Mouse (Mus musculus) liver, adult 2 months (tissue): Measurements from ENCODE around the gene Tdrd9. TPM values are rescaled to one million over a fixed set of nuclear protein-coding genes. Genes with fewer than 3 reads are reported as not detected.

Experiments
- DNase-seq: peaks from one replicate; pipeline ENCODE4 v3.0.0-alpha.2; 2011; ENCODE audit warnings: low read depth, low spot score; ENCODE audit errors: extremely low read depth
- H3K27ac ChIP-seq: fragments of 200-500 bp; replicated peaks from 2 replicates; pipeline ENCODE4 v1.5.1; 2012; ENCODE audit warnings: low read depth, mild to moderate bottlenecking, control low read depth, inconsistent platforms, low read length; ENCODE audit not compliant: insufficient read depth
- H3K27me3 ChIP-seq: fragments of 200-500 bp; 2 replicates; pipeline ENCODE4 v1.6.1; 2012; ENCODE audit warnings: mild to moderate bottlenecking, moderate library complexity, low read length, inconsistent platforms; ENCODE audit not compliant: control insufficient read depth, insufficient read depth
- H3K36me3 ChIP-seq: fragments of 200-500 bp; 2 replicates; pipeline ENCODE4 v1.6.1; 2012; ENCODE audit warnings: low read length, inconsistent platforms; ENCODE audit not compliant: control insufficient read depth, insufficient read depth
- H3K4me1 ChIP-seq: fragments of 200-500 bp; 2 replicates; pipeline ENCODE4 v1.6.1; 2011; ENCODE audit warnings: low read length; ENCODE audit not compliant: control insufficient read depth, insufficient read depth
- H3K4me3 ChIP-seq: fragments of 200-500 bp; 2 replicates; pipeline ENCODE4 v1.5.1; 2011; ENCODE audit warnings: low read depth, mild to moderate bottlenecking, control low read depth, low read length, moderate library complexity; ENCODE audit not compliant: insufficient read depth
- H3K79me2 ChIP-seq: fragments of 200-500 bp; 2 replicates; pipeline ENCODE4 v1.6.1; 2012; ENCODE audit warnings: inconsistent platforms, mild to moderate bottlenecking, low read length, moderate library complexity; ENCODE audit not compliant: control insufficient read depth, insufficient read depth
- H3K9ac ChIP-seq: fragments of 200-500 bp; 2 replicates; pipeline ENCODE4 v1.6.1; 2012; ENCODE audit warnings: low read depth, mild to moderate bottlenecking, control low read depth, inconsistent platforms, low read length
- CTCF ChIP-seq: fragments of 200-500 bp; IDR thresholded peaks from 2 replicates; pipeline ENCODE4 v1.5.1; 2011; ENCODE audit warnings: low read depth, low read length, control low read depth
- POLR2A ChIP-seq: fragments of 200-500 bp; IDR thresholded peaks from 2 replicates; pipeline ENCODE4 v1.6.1; 2011; ENCODE audit warnings: low read length, control low read depth; ENCODE audit not compliant: insufficient read depth; ENCODE audit errors: extremely low read depth
- WGBS: fragments of 180-500 bp; shearing (Covaris S2); methylation state at CpG from one replicate; pipeline ENCODE4 v1.1.7; 2018; 5-methylcytosine and 5-hydroxymethylcytosine counted together
- polyA plus RNA-seq: library from polyadenylated mRNA; depleted of rRNA; stranded (reverse); fragments of >200 nt; gene quantifications from 2 replicates; pipeline ENCODE4 v1.2.3, GENCODE M21; 2012
- total RNA-seq: library from RNA; depleted of rRNA; stranded (reverse); fragments of >200 nt; gene quantifications from 2 replicates; pipeline ENCODE4 v1.2.3, GENCODE M21; 2014

Gene Tdrd9
- total and polyA plus RNA-seq, 2 experiments = not detected

DNA sequence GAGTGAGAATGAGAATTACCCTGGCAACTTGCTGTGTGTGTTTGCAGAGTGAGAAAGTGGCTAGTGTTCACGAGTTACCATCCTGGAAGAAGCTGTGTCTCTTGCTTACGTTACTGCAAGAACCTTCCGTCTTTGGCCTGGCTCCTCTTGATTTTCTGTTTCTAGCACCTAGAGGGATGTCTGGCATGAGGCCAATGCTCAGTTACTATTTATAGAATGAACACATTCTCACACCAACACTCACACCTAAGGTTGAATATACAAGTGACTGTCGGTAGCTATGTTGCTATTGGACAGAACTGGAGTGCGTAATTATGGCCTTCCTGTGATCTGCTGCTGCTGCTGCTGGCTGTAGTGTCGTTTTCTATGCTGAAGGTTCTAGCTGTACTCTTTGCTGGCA lies 5.8 kb downstream of the Tdrd9 start:
- TF ChIP-seq CTCF = no peak
- no peak for TF ChIP-seq POLR2A
- no peaks in the 10 kb centered on the region for H3K4me1 ChIP-seq
- H3K4me3 ChIP-seq = no peak overlapping the region
- no peak overlapping the region for H3K27ac ChIP-seq
- H3K27me3 ChIP-seq = no peaks in the 10 kb centered on the region; the same call in 1 of the 2 replicates
- WGBS = 80% methylated on average over 6 of the region's 6 CpGs
- H3K36me3 ChIP-seq = no peaks in the 10 kb centered on the region
- no peak overlapping the region for H3K9ac ChIP-seq
- DNase-seq = no peak
- H3K79me2 ChIP-seq = no peaks in the 10 kb centered on the region

DNA sequence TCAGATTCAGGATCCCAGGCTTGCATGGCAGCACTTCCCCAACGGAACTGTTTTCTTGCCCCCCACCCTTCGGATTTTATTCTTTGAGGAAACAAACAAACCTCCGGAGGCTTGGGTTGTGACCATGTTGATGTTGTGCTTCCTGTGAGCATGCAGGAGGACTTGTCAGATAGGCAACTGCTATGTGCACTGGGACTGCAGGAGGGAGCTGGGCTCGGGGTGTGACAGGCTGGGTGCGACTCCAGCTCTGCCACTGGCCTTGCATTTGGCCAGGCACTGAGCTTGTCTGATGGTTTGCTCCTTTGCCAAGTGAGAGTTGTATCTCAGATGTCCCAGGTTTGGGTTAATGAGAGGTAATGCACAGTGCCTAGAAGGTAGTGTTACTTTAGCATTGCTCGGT lies 6.9 kb downstream of the Tdrd9 start:
- 74% methylated on average over 6 of the region's 6 CpGs for WGBS
- Histone ChIP-seq H3K27me3 (no peaks in the 10 kb centered on the region; the same call in 1 of the 2 replicates), H3K27ac (no peak overlapping the region), H3K4me1 (no peaks in the 10 kb centered on the region), H3K36me3 (no peaks in the 10 kb centered on the region), H3K4me3 (no peak overlapping the region), H3K79me2 (no peaks in the 10 kb centered on the region), H3K9ac (no peak overlapping the region)
- no peak for TF ChIP-seq POLR2A
- TF ChIP-seq CTCF = no peak
- no peak for DNase-seq

DNA sequence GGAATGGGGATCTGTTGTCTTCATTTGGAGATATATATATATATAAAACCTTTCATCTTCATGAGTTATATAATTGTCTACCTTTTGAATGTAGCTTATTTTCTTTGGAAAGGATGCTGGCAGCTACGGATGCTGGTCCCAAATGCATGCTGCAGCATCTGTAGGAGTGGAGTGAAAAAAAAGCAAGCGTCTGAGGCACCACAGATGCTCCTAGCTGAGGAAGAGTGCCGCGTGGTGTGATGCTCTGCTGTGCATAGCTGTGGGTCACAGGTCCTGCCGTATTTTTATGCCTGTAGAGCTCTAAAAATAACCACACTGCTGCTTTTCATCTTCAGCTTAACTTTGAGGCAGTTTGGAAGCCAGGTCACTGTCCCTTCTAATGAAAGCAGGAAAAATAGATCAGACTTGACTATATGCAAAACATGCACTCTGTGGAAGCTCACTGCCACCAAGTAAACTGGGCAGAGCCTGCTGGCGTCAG lies 9.6 kb downstream of the Tdrd9 start, which contains the start of gene Rd3l:
TSS of gene Rd3l (minus strand) at position 431 of the 481 bp plus-strand sequence.
- no peaks in the 10 kb centered on the region for H3K79me2 ChIP-seq

DNA sequence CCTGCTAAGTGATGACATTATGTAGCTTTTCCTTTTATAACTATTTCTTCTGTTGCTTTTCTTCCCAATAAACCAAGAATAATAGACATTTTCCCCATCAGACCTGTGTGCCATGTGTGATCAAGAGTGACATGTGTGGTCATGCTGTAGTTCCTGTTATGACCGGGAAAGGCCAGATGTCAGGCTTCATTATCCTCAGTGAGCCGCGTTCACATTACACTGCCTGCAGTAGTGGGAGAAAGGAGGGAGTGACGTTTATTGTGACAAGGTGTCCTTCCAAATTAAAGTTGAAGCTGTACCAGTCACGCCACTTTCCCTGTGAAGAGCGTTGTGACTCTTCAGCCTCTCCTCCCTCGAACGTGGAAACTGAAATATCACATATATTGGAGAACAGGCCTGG lies 10.5 kb downstream of the Tdrd9 start:
- 82% methylated on average over 8 of the region's 8 CpGs for WGBS
- TF ChIP-seq POLR2A (no peak), CTCF (no peak)
- DNase-seq = no peak
- H3K36me3 ChIP-seq = no peaks in the 10 kb centered on the region
- H3K79me2 ChIP-seq = no peaks in the 10 kb centered on the region
- H3K4me1 ChIP-seq = no peaks in the 10 kb centered on the region
- H3K4me3 ChIP-seq = no peak overlapping the region
- no peaks in the 10 kb centered on the region; the same call in 1 of the 2 replicates for H3K27me3 ChIP-seq
- no peak overlapping the region for H3K27ac ChIP-seq
- no peak overlapping the region for H3K9ac ChIP-seq

More for the DNA sequence above, 9.6 kb downstream of the Tdrd9 start, which contains the start of gene Rd3l:
- Histone ChIP-seq H3K4me3 (no peak within 1 kb of the TSS), H3K36me3 (no peaks in the 10 kb centered on the region), H3K4me1 (no peaks in the 10 kb centered on the region), H3K9ac (no peak within 1 kb of the TSS), H3K27me3 (no peaks in the 10 kb centered on the region; the same call in 1 of the 2 replicates), H3K27ac (no peak within 1 kb of the TSS)
- 72% methylated on average over 6 of the region's 6 CpGs for WGBS
- no peak for TF ChIP-seq POLR2A
- TF ChIP-seq CTCF = no peak
- no peak for DNase-seq

DNA sequence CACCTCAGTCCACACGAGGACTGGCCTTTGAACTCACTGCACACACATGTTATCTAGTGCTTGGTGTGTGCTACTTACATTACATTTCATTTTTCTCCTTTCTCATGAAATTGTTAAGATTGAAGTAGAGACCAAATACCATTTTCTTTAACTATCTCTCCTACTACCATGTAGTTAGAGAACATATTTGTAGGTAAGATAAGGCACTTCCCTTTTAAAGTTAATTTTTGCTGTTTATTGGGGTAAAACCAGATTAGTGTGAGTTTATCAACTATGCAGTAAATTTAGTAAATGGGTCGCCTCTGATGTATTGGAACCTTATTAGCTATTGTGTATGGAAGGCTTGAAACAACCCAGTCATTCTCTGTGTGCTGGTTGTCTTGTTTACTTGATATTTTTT lies 11.8 kb downstream of the Tdrd9 start:
- no peak for DNase-seq
- Histone ChIP-seq H3K4me1 (no peaks in the 10 kb centered on the region), H3K27me3 (no peaks in the 10 kb centered on the region; the same call in 1 of the 2 replicates), H3K79me2 (no peaks in the 10 kb centered on the region), H3K4me3 (no peak overlapping the region), H3K36me3 (no peaks in the 10 kb centered on the region), H3K9ac (no peak overlapping the region), H3K27ac (no peak overlapping the region)
- WGBS = 44% methylated on average over 2 of the region's 2 CpGs
- no peak for TF ChIP-seq CTCF
- TF ChIP-seq POLR2A = no peak

DNA sequence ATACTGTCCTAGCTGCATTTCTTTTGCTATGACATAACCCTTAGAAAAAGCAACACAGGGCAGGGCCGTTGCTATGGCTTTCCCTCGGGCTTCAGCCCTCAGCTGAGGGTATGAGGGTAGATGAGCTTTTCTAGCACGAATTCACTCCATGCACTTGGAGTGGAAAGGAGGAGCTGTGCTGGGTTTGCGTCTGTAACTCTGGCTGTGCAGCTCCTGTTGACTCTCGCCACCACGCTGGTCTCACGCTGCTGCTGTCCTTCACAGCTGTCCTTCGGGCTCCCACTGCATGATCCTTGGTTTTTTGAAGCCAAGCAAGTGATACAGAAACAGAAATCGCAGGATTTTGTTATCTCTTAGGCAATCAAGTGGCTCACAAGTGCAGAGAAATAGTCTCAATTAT lies 15.4 kb downstream of the Tdrd9 start:
- H3K4me1 ChIP-seq = no peaks in the 10 kb centered on the region
- H3K27me3 ChIP-seq = no peaks in the 10 kb centered on the region
- H3K79me2 ChIP-seq = no peaks in the 10 kb centered on the region
- H3K4me3 ChIP-seq = no peak overlapping the region
- WGBS = 53% methylated on average over 9 of the region's 9 CpGs
- TF ChIP-seq POLR2A (no peak), CTCF (no peak)
- H3K27ac ChIP-seq = no peak overlapping the region
- DNase-seq = no peak
- no peak overlapping the region for H3K9ac ChIP-seq
- no peaks in the 10 kb centered on the region for H3K36me3 ChIP-seq
